Mouse (Mus musculus) heart, adult 2 months (tissue): ENCODE measurements around the gene Gm7544.

Experiments
- CTCF ChIP-seq: fragments of 200-600 bp; IDR thresholded peaks from 2 replicates; pipeline ENCODE4 v1.8.1; 2022; ENCODE audit warnings: antibody characterized with exemption, mild to moderate bottlenecking, moderate library complexity
- POLR2A ChIP-seq: fragments of 200-500 bp; IDR thresholded peaks from 2 replicates; pipeline ENCODE4 v1.6.1; 2011; ENCODE audit warnings: mild to moderate bottlenecking, low read depth, low read length, control low read depth; ENCODE audit not compliant: insufficient read depth

- no peak for TF ChIP-seq POLR2A
- TF ChIP-seq CTCF, result peak; percentile 86
Observed at GRCm38 (mm10) chr1:82987530-82988198, 31.9 kb upstream of the Gm7544 start.
